Mouse (Mus musculus) 3T3-L1 (cell line): ENCODE measurements around the gene Vmo1.
"Not testable (repeated sequence)": the region's sequence is repeated elsewhere in the genome, so short reads cannot be mapped to it uniquely, and the experiment has no call there.

Experiments
- DNase-seq: peaks from one replicate; pipeline ENCODE4 v3.0.0-alpha.2; 2015; ENCODE audit warnings: low read depth, low spot score

The Vmo1 gene

DNA sequence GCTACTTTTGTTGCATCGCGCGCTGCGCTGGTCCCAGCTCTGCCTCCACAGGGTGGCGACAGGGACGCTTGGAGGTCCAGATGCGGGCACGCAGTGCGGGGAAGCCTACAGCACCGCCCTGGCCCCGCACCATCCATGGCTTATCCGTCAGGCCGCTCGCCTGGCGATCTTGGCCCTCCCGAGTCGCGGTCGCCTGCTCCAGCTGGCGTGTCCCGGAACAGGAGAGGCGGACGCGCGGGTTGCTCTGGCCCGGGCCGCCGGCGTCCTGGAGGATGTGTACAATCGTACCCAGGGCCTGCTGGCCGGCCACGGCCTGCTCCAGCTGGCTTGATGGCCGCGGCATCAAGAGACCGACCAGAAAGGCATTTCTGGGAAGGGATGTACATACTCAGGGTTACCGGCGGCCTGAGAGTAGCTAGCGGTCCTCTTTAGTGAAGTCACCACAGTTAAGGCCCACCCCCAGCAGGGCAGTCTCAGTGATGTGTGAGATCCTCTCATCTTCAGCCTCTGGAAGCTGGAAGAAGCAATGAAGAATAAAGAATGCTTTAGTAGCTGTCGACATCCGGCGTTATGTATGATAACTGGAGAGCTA lies 5.9 kb upstream of the Vmo1 start:
- no peak for DNase-seq

DNA sequence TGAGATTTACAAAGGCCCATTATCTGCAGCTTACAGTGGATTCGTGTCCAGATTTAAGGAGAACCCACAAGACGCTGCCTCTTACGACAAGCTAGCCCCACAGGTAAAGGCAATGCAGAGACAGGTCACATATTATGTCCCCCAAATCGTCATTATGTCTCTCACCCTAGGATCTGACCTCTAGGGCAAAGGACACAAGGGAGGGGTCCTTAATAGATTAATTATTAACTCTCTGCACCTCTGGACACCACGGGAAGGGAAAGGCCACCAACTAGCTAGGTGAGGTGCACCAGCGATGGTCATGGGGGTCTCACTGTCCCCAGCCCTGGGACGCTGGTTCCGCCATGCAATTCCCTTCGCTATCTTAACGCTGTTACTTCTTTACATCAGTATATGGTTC lies 4.5 kb upstream of the Vmo1 start, which contains the start of gene Gltpd2:
Gene Gltpd2, plus strand, starts transcription at position 274 of the 400 bp plus-strand sequence.
- DNase-seq, result no peak

DNA sequence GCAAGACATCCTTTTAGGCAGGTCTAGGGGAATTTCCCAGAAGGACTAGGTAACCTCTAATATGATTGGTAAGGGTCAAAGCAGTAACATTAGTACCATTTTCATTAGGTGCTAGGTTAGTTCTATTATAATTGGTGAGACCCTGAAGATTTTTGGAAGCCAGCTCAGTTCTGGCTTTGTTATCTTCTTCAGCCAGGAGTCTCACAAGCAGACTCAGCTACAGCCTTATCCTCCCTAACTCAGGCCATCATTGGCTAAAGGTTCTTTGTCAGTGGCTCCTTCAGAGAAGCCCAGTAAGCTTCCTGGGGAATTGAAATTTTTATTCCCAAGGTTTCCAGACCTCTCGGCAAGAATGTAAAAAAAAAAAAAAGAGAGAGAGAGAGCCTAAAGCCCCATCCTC lies 4.0 kb upstream of the Vmo1 start:
- DNase-seq, result no peak

DNA sequence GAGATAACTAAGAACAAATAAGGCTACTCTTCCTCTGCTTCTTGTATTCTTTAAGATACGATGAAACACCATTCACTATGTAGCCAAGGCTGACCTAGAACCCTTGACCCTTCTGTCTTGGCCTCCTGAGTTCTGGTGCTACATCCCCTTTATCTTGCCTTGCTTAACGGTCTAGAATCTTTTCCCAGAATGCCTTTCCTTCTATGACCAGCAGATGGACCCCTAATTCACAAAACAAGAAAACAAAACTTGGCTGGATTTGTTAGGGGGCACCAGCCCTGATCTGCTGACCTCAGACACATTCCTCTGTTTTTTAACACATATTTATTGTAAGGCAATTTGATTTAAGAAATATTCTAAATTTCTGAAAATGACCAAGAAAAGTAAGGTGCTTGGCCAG lies 1.9 kb upstream of the Vmo1 start:
- DNase-seq, result peak; percentile 71

DNA sequence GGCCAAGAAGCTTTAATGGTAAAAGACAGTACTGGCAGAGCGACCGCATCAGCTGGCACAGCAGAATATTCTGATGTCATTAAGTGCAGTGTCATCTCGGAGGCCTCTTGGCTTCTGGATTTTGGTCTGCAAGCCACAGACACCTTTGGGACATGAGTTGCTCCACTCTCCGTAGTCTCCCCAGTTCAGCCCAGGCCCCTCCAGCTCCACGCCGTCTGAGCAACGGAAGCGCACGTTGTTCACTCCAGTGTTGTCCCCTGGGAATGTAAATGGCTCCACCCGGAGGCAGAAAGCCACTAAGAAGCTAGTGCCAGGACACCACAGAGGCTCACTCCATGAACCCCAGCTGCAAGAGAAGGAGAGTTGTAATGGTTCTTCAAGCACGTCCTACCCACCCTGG lies 896 bp downstream of the Vmo1 start:
- no peak for DNase-seq

DNA sequence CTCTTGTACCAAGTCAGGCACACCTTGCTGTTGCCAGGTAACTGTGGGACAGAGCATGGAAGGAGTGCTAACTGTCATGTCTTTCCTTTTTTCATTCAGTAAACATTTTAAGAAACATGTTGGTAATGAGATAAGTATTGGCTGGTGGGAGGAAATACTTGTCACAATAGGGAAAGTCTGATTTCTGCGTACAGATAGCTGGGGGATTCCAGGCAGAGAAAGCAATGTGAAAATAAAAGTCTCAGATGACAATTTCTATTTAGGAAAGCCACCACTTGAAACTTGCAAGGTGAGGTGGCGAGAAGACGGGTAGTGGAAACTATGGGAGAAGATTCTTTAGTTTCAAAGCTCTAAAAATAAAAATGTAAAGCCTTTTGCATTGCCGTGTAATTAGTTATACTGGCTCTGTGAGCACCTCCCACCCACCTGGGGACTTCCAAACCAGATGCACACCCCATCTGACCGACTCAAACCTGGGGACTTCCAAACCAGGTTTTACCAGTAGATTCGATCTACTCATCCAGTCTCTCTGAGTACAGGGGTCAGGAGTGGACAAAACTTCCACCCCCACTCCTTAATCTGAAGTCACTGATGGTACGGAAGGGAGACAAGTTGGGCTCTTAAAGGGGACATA lies 1.6 kb downstream of the Vmo1 start:
- DNase-seq, result no peak

DNA sequence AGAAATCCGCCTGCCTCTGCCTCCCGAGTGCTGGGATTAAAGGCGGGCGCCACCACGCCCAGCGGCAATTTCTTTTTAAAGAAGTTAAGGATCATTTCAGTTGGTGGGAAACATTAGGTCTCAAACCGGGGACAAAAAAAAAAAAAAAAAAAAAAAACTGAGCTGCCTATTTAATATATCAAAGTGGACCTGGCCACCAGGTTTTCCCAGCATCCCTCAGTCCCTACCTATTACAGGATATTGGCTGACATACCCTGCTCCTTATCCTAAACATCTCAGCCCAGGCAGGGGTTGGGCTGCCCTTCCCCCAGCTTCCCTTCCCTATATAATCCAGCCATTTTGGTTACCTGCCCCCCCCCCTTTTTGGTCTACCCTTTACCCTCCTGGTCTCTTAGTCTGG lies 2.6 kb downstream of the Vmo1 start:
- no peak for DNase-seq

DNA sequence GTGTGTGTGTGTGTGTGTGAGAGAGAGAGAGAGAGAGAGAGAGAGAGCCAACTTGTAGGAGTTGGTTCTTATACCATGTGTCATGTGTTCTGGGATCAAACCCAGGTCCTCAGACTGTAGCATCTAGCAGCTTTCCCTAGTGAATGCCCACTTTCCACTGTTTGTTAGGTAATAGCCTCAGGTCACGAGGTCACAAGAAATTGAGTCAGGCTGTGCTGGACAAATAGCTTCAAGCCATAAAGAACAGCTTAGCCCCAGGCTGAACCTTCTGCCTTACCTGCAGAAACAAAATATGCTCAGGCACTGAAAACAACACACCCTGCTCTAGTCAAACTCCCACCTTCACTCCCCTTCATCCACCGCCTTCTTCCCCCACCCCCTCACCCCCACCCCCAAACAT lies 3.2 kb downstream of the Vmo1 start:
- peak; percentile 48 for DNase-seq

DNA sequence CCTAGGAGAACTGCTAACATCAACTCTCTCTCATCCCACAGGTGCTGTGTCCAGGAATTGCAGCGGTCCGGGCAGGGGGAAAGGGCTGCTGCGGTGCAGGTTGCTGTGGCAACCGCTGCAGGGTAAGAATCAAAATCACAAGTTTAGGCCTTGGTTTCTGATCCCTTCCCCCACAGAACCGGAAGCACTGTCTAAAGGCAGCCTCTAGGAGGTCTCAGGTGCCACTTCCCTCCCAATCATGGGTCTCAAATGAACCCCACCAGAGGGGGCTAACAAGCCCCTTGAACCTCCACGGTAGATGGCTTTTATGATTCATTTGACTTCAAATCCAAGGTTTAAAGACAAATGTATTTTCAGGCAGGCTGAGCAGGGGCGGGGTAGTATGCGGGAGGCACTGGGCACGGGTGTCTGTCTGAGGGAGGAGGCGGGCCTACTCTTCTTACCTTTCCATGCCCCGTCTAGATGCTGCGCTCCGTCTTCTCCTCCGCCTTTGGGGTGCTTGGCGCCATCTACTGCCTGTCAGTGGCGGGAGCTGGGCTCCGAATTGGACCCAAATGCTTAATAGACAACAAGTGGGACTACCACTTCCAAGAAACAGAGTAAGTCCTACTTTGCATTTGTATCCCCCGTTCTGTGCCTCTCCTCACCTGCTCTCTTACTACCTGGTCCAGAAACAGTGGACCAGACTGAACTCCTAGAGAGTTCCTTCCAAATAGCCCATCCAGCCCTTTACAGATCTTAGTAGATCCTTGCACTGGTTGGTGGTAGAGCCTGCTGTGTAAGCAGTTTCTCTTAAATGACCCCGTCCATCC lies 4.5 kb downstream of the Vmo1 start:
- peak; percentile 22 for DNase-seq

DNA sequence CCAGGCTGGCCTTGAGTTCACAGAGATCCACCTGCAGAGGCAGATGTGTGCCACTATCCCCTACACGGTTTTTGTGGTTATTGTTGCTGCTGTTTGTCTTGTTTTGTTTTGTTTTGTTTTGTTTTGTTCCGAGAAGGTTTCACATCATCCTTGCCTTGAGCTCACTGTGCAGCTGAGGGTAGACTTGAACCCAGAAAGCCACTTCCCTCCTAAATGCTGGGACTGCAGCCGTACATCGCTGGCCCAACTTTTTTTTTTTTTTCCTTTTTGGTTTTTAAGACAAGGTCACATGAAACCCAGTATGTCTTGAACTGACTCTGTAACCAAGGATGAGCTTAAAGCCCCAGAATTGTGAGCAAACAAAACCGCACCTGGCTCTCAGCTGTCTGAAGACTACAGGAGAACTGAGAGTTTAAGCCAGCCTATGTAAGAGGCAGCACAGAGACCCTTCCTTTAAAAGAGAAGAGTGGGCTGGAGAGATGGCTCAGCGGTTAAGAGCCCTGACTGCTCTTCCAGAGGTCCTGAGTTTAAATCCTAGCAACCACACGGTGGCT lies 7.4 kb downstream of the Vmo1 start:
- DNase-seq, result no peak

DNA sequence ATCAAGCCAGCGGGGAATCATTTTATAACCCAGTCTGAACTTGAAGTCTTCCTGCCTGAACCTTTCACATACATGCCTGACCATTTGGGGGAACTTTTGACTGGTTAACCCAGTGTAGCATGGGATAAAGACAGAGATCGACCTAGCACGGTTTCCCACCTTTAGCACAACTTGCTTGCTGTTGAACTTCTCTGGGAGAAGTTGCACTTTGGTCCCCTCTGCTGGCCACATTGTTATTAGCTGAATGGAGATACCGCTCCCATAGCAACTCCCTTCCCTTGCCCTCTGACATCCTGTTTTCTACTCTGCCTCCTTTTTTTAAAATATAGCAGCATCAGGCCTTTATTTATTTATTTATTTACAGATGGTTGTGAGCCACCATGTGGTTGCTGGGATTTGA lies 8.0 kb downstream of the Vmo1 start:
- DNase-seq, result peak; percentile 88

DNA sequence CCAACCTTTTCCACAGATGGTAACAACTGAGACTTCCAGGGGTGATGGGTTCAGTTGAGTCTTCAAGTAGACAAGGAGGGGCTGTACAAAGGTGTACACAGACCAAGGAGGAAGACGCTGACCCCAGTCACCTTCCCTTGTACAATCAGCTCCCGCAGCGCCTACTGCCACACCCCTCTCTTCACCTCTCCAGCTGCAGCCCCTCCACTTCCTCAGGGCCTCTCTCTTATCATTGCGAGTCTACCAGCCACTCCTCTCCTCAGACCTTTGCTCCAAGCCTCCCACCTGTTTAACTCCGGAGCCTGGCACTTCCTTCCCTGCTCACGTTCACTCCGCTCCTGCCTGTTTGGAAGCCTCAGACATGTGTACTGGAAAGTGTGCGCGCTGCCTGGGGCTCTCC lies 9.4 kb downstream of the Vmo1 start, which contains the start of gene Tm4sf5:
Gene Tm4sf5, plus strand, starts transcription at position 275 of the 400 bp plus-strand sequence.
- DNase-seq, result no peak

DNA sequence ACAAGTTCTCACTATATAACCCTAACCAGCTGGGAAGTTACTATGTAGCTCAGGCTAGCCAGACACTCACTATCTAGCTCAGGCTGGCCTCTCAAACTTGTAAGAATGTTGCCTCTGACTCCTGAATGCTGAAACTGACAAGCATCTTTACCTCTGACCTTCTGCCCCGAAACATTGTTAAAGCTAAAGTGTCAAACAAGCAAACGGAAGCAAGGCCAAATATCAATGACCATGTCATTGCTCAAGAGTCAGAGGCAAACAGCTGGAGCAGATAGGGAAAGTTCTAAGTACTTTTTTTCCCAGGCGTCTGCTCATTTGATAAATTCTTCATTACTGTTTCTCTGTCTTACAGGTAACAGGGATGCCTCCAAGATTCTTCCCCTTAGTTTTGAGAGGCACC lies 12.4 kb downstream of the Vmo1 start:
- no peak for DNase-seq

DNA sequence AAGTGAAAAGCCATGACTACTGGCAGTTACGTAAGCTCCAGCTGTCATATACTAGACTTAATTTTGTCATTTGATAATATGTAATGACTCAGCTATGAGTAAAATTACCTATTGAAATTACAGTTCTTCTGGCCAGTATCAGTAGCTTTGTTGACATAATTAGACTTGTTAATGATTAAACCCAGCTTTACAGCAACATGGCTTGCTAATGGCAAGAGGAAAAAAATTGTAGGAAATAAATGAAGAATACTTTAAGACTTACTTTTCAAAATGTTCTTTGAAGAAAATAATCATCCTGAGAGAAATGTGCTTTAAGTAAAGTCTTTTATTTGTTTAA lies 14.0 kb downstream of the Vmo1 start:
- no peak for DNase-seq

DNA sequence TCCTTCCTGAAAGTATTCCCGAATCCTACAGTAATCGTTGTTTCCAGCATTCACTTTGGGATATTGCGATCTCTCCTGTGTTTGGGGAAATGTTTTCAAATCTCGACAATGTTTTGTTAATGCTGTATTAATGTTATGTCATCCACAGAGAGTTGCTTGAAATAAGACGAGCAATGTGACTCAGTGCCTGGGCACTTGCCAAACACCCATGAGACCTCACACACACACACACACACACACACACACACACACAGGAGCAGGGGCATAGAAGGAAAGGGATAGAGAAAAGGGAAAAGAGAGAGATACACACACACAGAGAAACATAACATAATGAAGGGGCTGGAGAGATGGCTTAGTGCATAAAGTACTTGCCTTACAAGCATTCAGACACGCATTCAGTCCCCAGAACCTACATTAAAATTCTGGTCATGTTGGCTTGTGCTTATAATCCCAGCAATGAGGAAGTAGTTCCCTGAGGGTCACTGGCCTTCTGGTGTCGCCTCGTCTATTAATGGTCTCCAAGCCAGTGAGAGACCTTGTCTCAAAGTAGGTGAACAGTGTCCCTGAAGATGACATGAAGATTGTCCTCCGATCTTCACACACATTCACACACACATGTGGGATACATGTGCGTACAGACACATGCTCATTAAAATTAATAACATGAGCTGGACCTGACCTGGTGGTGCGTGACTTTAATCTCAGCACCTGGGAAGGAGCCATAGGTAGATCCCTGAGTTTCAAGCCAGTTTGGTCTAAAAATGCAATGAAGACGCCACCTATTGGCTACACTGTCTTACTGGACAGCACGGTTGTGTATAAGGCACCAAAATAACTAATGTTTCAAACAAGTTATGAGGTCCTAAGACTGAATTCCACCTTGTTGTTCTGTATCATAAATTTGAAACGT lies 14.6 kb downstream of the Vmo1 start:
- peak; percentile 57 for DNase-seq

DNA sequence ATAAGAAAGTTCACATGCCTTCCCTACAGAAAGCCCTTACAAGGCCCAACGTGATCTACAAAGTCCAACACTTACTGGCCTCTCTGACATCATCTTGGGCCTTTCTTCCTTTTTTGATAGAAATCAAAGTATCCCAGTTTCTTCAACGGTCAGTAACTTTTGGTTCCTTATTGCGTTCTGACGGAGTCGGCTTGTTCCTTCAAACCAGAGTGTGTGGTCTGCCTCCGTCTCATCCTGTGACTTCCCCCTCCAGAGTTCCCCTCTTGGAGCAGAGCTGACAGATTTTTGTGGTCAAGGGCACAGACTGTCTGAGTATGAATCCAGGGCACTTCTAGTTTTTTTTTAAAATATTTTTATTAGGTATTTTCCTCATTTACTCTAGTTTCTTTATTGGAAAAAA lies 24.7 kb downstream of the Vmo1 start:
- no peak for DNase-seq

DNA sequence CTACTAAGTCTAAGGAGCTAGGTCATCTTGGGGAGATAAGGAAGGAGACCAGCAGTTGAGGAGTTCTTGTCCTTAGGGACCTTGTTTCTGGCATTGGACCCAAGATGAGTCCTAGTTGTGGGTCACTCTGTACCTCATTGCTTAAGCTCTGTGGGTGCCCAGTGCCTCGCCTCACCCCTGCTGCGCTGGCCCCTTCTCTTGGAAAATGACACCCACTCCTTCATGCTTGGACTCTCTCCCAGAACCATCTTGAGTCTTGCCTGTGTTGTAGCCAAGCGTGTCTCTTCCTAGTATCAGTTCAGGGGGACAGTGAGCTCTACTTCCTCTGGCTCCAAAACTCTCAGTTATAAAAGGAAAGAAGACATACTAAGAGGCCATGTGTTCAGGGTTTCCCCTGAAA lies 25.3 kb downstream of the Vmo1 start:
- no peak for DNase-seq

DNA sequence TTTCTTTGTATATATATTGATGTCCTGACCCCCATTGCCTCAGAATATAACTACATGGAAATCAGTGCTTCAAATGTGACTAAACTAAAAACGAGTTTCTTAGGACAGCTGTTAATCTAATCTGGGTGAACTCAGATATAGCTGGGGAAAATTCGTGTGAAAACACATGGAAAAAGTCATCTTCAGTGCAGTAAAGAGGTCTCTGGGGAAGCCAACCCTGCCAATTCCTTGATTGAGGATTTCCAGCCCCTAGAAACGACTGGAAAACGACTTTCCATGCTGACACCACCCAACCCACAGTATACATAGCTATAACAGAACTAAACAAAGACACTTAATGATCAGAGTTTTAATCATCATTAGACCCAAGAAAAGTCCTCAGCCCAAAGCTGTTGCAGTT lies 26.6 kb downstream of the Vmo1 start:
- no peak for DNase-seq

DNA sequence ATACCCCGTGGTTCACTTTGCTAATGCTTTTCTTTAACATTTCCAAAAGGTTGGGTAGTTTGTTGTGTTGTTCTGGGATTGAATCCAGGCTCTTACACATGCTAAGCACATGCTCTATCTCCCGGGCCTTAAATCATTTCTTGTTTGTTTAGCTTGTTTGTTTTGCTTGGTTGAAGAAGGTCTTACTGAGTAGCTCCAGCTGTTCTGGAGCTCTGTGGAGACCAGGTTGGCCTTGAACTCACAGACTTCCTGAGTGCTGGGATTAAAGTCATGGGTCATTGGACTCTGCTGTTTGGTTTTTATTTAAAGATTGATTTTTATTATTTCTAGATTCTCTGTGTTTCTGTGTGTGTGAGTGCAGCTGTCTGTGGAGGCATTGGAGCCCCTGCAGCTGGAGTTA lies 28.9 kb downstream of the Vmo1 start:
- peak; percentile 11 for DNase-seq

DNA sequence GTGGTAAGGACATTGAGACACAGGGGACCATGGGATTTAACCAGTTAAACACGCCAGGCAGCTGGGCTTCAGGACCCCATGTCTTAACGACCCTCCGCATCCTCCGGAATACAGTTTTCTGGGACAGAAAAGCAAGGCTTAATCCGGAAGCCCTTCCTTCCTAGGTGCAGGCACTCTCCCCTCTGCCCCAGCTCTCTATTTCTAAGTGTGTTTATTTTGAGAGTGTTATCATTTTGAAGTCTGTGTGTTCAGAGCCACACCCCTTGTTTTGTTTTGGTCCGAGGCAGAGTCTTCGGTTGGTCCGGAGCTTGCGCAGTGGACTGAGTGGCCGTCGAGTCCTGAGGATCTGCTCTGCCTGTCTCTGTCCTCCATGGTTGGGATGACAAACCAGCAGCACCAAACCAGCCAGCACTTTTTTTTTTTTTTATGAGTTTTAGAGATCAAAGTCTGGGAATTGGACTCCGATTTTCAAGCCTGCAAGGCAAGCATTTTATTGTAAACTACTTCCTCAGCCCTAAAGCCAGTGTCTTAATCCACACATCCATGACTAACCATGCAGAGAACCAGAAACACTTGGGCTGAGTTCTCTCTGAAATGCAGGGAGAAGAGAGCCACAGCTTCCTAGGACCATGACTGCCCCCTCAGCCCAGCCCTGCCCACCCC lies 39.4 kb downstream of the Vmo1 start:
- no peak for DNase-seq

DNA sequence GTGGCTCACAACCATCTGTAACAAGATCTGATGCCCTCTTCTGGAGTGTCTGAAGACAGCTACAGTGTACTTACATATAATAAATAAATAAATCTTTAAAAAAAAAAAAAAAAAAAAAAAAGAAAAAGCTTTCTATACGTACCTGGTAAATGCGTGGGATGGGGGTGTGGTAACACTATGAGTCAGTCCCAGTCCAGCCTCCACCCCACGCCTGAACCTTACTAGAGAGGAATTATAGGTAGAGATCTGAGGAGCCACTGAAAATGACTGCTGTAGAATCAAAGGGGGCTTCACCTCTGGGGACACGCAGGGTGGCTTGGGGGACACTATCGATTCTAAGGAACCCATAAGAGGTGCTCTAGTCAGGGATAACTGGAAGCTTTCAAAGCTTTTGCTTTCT lies 41.1 kb downstream of the Vmo1 start:
- not testable (repeated sequence) for DNase-seq
